Mouse (Mus musculus) left cerebral cortex, adult 9 months (tissue): ENCODE results near the gene Lime1.

Source experiments
- DNase-seq, 2 experiments: peaks; one replicate each; pipeline ENCODE4 v3.0.0; 2022; ENCODE audit warnings: low spot score in 2 of 2

Gene Lime1

DNA sequence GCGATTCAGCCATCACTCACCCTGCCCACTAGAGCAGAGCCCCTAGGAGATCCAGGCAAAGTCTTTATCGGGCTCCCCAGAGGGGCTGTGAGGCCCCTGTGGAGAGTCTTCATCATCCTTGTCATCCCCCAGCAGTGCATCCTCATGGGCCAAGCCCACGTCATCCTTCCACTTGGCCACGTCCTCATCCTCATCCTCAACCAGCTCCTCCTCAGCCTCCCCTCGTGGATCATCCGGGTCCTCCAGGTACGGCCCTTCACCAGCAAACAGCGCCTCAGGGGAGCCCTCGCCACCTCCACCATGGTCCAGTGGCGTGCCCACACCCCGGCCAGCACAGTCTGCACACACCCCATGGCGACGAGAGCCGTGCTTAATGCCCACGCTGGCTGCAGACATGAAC, 11.1 kb downstream of the Lime1 start:
- no peak for DNase-seq

DNA sequence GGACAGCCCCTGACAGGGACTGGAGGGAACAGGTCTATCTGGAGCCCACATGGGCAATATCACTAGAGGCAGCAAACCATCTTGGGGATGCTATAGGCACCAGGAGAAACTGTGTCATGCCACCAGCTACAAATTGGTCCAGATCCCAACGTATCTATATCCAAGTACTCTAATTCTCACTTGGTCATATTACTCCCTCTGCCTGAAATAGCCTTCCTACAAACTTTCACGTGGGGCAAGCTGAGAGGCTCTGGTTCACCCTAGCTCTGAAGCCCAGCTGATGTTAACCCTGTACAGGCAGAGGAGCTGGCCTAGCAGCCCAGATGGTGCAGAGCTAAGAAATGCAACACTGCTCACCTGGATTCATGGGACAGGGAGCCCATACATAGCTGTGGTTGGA, 11.7 kb downstream of the Lime1 start:
- no peak for DNase-seq

DNA sequence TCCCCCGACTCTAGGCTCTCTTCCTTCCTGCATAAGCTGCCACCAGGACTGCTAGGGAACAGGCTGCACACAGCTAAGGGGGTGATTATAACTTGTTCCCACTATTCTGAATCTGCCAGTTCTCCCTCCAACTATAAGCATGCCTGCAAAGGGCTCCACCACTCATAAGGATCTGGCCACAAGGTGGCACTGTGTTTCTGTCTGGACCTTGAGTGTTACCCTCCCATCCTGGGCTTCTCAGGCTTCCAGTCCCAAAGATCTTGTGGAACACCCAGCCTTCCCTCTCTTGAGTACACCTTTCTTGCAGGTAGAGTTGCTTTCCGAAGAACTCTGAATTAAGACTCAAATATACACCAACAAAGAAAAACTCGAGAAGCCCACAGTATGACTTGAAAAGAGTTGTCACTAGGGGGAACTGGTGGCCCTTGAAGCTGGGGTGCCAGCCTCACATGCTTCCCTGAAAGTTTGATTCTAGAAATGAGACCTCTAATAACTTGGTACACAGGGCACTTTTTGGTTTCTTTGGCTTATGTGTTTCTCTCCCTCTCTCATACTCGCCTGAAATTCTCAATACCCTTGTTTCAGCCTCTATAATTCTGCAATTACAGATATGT, 12.8 kb downstream of the Lime1 start:
- peak in 1 of 2 experiments; percentile 90 for DNase-seq

DNA sequence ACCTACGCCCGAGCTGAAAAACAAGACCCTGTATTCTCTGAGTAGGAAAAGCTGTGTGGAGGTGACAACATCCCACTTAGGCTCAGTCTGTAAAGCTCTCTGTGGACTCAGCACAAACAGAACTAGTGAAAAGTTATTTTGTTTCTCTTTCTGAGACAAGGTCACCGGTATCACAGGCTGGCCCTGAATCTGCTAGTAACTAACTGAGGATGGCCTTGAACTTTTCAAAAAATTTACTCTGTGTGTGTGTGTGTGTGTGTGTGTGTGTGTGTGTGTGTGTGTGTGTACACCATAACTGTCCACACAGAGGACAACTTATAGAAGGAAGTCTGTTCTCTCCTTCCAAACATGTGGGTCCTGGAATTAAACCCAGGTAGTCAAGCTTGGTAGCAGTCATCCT, 14.2 kb downstream of the Lime1 start:
- DNase-seq: no peak

DNA sequence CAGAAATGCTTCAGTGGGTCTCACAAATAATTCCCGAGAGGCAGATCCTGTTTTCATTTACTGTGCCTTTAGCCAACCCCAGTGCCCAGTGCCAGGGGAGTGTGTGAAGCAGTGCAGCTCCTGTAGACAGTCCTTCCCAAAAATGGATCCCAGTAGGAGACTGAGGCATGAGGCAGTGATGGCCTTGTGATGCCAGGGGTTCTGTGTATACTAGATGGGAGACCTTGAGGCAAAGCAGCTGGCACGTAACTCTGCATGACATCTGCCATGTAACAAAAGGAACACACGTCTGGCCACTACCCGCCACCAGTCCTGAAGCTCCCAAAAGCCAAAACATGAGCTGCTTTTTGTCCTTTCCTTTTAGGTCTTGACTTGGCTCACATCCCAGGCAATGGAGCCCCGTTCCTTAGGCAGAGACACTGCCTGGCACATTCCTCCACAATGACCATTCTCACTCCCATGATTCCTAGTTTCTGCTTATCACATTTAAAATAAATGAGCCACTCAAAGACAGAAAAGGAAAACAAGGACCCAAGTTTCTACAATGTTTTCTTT, 17.4 kb downstream of the Lime1 start:
- DNase-seq: no peak

DNA sequence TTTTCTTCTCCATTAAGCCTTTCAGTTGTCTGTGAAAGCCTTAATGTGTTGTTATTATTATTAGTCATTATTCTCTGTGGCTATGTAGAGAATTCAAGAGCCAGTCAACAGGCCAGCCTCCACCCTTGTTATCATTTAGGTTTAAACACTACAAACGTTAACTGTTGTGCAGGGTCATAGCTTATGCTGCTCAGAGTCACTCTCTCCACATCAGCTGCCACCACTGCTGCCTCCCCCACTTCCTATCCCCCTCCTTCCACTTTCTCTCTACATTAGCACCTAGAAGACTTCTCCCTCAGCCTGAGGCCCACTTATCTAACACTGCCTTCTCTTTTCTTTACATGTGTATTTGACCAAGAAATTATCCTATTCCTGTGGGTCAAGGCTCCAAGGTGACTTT, 21.6 kb downstream of the Lime1 start:
- no peak for DNase-seq

DNA sequence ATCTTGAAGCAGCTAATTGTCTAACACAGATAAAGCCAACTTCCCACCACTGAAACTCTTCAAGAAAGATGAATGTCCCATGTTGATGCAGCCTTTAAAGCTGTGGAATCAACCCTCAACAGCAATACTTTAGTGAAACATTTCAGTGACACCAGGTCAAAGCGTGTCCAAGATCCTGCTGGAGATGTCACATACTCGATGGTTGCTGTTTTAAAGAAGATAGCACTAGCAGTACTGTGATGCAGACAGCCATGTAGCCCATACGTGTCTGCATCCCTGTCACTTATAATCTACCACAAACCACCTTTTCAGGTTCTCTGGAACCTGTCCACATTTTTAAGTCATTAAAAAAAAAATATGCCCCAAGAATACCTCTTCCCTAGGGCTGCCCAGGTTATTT, 23.8 kb downstream of the Lime1 start:
- no peak for DNase-seq

DNA sequence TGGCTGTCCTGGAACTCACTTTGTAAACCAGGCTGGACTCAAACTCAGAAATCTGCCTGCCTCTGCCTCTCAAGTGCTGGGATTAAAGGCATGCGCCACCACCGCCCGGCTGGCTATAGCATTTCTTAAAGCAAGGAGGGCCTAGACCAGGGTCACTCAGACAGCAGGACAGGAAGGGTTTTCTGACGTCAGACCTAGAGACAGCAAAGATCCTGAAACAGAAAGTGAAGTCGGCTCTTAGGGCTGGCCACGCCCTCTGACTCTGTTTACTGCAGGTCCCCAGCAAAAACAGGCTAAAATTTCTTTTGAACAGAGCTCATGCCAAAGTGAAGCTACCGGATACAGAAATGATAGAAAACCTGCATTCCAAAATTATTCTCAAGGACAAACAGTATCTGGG, 29.8 kb downstream of the Lime1 start:
- DNase-seq: no peak

DNA sequence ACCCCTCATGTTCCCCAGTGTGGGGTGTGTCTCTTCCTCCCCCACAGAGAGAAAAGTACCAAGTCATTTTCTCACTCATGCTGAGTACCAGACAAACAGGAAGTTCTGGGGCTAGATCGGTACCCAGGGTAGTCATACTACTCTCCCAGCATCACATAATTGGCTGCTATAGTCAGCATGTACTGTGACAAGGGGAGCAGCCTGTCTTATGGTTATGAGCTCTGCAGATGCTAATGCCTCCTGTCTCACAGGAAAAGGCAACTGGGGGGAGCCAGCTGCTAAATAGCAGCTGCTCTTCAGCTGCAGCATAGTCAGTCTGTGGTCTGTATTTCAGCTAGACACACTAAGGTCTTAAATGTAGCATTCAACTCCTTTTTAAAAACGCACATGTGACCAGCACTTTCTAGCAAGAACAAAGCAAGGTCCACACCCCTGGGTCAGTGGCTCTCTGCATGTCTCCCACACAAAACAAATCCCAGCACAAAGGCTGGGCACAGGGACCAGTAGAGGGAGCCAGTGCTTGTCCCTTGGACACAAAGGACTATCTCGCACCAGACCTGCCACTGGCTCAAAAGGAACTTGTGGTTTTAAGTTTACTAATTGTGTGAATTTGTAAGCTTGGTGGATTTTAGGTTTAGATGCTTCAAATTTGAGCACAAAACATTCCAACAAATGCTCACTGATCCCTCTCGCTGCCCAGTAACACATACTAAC, 31.0 kb downstream of the Lime1 start:
- DNase-seq: peak in 1 of 2 experiments; percentile 66

DNA sequence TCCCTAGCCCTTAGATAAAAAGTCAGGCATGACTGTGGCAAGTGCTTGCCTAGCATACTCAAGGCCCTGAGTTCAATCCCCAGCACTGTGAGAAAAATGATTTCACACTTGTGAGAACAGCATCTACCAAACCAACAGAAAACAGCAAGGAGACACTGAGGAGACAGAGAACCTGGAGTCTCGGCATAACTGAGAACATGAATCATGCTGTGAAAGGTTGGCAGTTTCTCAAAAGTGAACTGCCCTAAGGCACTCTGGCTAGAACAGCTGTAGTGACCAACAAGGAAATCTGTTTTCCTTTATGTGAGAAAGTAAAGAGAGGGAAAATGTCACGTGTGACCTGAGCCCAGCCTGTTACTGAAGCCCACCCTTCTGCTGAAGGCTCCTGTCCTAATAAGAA, 33.3 kb downstream of the Lime1 start:
- no peak for DNase-seq

DNA sequence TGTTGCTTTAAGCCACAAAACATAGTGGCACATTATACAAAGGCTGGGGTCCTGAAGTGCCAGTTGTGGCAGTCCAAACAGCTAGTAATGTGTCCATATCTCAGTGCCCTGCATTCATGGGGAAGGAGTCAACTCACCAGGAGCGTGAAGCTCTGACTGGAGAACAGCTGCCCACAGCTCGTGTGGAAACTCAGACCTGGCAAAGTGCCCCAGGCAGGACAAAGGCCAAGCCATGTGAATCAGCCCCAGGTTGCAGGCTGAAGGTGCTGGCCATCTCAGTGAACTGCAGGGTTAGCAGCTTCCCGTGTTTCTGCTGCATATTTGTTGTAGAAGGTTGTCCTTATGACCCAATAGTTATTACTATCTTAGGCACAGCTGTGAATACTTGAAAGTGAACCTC, 36.1 kb downstream of the Lime1 start:
- no peak for DNase-seq

DNA sequence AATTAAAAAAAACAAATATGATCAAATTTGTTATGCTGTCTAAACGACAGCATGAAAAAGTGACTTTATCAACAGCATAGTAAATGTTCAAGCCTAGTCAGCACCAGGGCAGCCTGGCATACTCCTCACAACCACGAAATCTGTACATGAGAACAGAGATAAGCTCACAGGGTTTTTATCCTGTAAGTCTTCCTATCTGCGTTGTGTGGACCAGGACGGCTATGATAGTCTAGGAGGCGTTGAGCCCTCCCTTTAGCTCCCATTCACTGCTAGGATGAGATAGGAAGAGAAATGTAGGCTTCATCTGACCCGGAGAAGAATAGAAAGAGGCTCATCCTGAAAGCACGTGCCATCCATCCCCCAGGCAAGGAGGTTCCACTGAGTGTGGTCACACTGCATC, 39.5 kb downstream of the Lime1 start:
- DNase-seq: no peak

DNA sequence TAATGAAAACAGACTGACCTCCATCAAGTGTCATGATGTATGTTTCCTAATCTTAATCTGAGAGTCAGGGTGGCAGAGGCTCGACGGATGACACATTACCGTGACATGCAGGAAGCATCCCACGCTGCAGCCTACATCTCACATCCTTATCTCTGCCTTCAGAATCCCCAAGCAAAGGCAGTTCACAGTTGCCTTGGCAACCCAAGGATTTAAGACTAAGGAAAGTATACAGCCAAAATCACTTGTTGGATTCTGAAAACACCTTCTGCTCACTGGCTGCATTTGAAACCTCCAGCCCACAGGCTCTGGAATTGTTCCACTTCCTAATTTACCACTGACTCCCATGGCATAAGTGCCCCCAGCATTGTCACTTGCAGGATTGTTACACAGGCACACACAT, 40.5 kb downstream of the Lime1 start:
- peak; percentile 72 to 82 for DNase-seq

DNA sequence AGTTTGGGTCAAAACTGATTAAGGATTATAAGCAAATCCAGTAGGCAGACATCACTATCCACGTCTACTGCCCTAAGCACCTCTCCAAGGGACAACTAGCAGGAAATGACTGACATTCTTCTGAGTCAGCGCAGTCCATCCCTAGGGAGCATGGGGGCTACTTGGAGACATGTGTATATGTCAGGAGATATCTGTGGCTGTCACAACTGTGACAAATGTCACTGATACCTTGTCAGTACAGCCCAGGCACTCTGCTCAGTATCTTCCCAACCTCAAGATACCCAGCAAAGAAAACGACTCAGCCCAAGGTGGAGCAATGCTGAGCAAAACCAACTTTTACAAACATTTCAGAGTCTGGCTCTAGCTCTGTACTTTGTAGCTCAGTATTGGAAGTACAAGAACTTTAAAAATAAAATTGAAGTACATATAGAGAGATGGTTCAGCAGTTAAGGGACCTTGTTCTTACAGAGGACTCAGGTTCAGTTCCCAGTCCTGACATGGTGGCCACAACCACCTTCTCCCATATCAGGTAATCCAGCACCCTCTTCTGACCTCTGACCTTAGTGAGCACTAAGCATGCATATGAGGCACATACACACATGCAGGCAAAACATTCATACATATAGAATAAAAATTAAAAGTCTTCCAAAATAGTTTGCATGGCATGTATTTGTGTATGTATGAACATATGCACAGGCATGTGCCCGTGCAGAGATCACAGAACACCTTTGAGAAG, 41.2 kb downstream of the Lime1 start:
- no peak for DNase-seq

DNA sequence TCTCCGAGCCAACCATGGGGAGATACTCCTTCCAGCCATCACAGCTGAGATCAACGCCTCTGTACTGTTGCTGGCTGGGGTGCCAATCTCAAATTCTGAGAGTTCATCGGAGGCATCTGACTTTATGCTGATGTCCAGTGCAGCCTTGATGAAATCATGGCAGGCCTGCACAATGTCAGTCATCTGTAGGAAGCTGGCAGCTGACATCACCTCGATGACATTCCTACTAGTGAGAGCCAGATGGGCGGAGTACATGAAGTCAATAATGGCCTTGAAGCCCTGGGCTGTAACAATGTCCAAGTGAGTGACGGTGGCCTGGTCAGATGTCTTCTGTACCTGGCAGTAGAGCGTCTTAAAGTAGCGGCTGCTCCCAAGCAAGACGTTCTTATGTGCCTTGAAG, 44.0 kb downstream of the Lime1 start:
- no peak for DNase-seq
